Mouse (Mus musculus) testis, adult 2 months (tissue): ENCODE data around the gene Pdgfc.

Experiments
- CTCF ChIP-seq: fragments of 200-500 bp; IDR thresholded peaks from 2 replicates; pipeline ENCODE4 v1.5.1; 2012; ENCODE audit warnings: low read depth, mild to moderate bottlenecking, inconsistent platforms, low read length, moderate library complexity; ENCODE audit not compliant: control insufficient read depth, insufficient read depth, insufficient replicate concordance
- POLR2A ChIP-seq: fragments of 200-500 bp; IDR thresholded peaks from 2 replicates; pipeline ENCODE4 v1.6.1; 2012; ENCODE audit warnings: low read depth, mild to moderate bottlenecking, inconsistent platforms, low read length, moderate library complexity; ENCODE audit not compliant: control insufficient read depth

DNA sequence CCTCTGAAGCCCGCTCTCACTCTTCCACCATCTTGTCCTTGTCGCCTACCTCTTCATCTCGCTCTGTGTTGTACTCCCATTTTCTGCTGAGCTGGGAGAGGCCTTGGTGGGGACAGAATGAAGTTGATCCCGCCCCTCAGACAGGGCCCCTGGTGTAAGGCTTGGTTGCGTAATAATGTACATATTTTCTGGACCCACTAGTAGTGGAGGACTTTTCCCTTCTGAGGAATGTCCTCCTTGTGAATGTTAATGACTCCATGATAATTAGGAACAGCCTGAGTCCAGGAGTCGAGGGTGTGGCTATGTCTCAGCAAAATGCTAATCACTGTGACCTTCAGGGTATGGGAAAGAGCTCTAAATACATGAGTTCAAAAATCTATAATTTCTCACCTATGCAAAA, 14.4 kb upstream of the Pdgfc start:
- no peak for TF ChIP-seq CTCF
- no peak for TF ChIP-seq POLR2A
